Mouse (Mus musculus): Measurements from ENCODE around the gene Myh10.

GRCm38 (mm10) chr11:68807787-68808186, 116.4 kb downstream of the Myh10 start:
- TF ChIP-seq MEF2A (IDR thresholded peaks at IDR 0.05; ENCODE audit: borderline replicate concordance, low read depth, low read length) (no peak), ELF1 (IDR thresholded peaks at IDR 0.05; ENCODE audit: low read depth, low read length) (no peak), CTCF (conservative IDR thresholded peaks at IDR 0.05 in 1 of 2, IDR thresholded peaks at IDR 0.05 in 1 of 2; ENCODE audit: low read depth in 2 of 2, low read length in 2 of 2) (peak; percentile 95 to 100), POLR2A (IDR thresholded peaks at IDR 0.05; ENCODE audit: low read depth, low read length) (no peak), ZC3H11A (IDR thresholded peaks at IDR 0.05; ENCODE audit: low read depth, low read length) (0 out of 2 replicates have a peak, but pooled peaks have one; percentile 11), CHD2 (IDR thresholded peaks at IDR 0.05; ENCODE audit: low read length) (0 out of 2 replicates have a peak, but pooled peaks have one; percentile 30)
